Mouse (Mus musculus) lung, postnatal 36 days (tissue): ENCODE results near the gene Ggn.
A peak's percentile ranks its signal among the peaks of the same experiment; 100 is the strongest.
"Not testable (repeated sequence)": the region's sequence is repeated elsewhere in the genome, so short reads cannot be mapped to it uniquely, and the experiment has no call there.

ENCODE experiments used
- DNase-seq: peaks from one replicate; pipeline ENCODE4 v3.0.0; 2022; ENCODE audit warnings: mixed read lengths

Gene Ggn

DNA sequence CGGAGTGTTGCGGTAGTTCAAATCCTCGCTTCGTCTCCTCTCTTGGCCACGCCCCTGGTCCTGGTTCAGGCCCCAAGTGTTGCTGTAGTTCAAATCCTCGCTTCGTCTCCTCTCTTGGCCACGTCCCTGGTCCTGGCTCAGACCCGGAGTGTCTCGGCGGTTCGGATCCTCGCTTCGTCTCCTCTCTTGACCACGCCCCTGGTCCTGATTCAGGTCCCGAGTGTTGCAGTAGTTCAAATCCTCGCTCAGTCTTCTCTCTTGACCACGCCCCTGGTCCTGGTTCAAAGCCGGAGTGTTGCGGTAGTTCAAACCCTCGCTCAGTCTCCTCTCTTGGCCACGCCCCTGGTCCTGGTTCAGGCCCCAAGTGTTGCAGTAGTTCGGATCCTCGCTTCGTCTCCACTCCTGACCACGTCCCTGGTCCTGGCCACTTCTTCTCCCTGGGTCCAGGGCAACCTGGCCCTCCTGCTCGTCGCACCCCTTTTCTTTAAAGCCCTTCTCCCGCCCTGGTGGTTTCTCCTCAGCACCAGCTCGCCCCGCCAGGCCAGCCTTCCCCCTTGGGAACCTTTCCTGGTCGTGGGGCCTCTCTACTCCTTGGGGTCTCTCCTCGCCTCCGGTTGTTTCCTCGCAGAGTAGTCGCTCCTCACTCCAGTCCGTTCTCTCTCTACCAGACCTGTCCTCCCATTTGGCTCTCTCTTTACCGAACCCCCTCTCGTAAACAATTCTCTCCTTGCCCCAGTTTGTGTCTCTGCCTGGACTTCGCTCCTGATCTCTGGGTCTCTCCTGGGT, 43.0 kb downstream of the Ggn start:
- DNase-seq, result not testable (repeated sequence)

- peak; percentile 30 for DNase-seq
Observed at GRCm38 (mm10) chr7:29213675-29214082, 43.7 kb downstream of the Ggn start, which contains the start of gene Catsperg1. Catsperg1 (minus strand) TSS chr7:29214035.

DNA sequence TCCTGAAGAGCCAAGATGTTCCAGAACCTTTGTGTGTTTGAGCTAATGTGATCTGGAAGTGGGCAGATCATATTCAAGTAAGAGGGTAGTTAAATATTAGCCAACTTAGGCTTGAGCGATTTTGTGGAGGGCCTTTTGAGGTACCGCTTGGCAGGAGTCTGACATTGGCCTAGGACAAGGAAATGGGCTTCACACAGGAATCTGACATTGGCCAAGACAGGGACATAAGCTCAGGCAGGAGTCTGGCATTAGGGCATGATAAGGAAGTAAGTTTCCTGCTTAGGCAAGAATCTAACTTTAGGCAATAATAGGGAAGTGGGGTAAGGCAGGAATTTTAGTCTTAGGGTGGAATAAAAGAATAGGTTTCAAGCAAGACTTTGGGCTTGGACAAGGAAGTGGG, 44.2 kb downstream of the Ggn start:
- no peak for DNase-seq

GRCm38 (mm10) chr7:29214846-29215245, 44.8 kb downstream of the Ggn start:
- DNase-seq, result no peak
